Mouse (Mus musculus) lung, embryonic 14.5 days (tissue): Measurements from ENCODE around the gene Zc2hc1c. TPM values are rescaled to one million over a fixed set of nuclear protein-coding genes. Genes with fewer than 3 reads are reported as not detected.

Experiments
- ATAC-seq: fragments of 200-750 bp; cut with Nextera tagmentation; 2 replicates; pipeline ENCODE4 v1.8.0; 2017; ENCODE audit warnings: mild to moderate bottlenecking, moderate TSS enrichment, moderate library complexity; ENCODE audit not compliant: insufficient read depth
- DNase-seq: peaks from one replicate; pipeline ENCODE4 v3.0.0-alpha.2; 2015
- H3K27ac ChIP-seq: fragments of 300-500 bp; sonication (generic); 2 replicates; pipeline ENCODE4 v1.5.1; 2014; ENCODE audit warnings: low read depth, mild to moderate bottlenecking, moderate library complexity
- H3K27me3 ChIP-seq: fragments of 300-500 bp; sonication (generic); 2 replicates; pipeline ENCODE4 v1.6.1; 2014; ENCODE audit warnings: low read length, control low read depth; ENCODE audit not compliant: insufficient read depth
- H3K36me3 ChIP-seq: fragments of 300-500 bp; sonication (generic); 2 replicates; pipeline ENCODE4 v1.6.1; 2014; ENCODE audit warnings: control low read depth; ENCODE audit not compliant: insufficient read depth
- H3K4me1 ChIP-seq: fragments of 300-500 bp; sonication (generic); 2 replicates; pipeline ENCODE4 v1.6.1; 2014; ENCODE audit warnings: antibody characterized with exemption, control low read depth; ENCODE audit not compliant: insufficient read depth
- H3K4me2 ChIP-seq: fragments of 300-500 bp; sonication (generic); 2 replicates; pipeline ENCODE4 v1.6.1; 2014; ENCODE audit warnings: mild to moderate bottlenecking
- H3K4me3 ChIP-seq: fragments of 300-500 bp; sonication (generic); 2 replicates; pipeline ENCODE4 v1.5.1; 2014; ENCODE audit warnings: low read depth, low read length
- H3K9ac ChIP-seq: fragments of 300-500 bp; sonication (generic); 2 replicates; pipeline ENCODE4 v1.6.1; 2014
- H3K9me3 ChIP-seq: fragments of 300-500 bp; sonication (generic); 2 replicates; pipeline ENCODE4 v1.6.1; 2016; ENCODE audit warnings: low read depth, low read length, control low read depth
- CTCF ChIP-seq: IDR thresholded peaks from 2 replicates; pipeline ENCODE4 v1.5.1; 2016; ENCODE audit warnings: antibody characterized with exemption, low read depth
- WGBS: fragments of 180-500 bp; shearing (Covaris S2); extraction: QIAGEN DNeasy Blood & Tissue Kit; methylation state at CpG from one replicate; pipeline ENCODE4 v1.1.7; 2014; 5-methylcytosine and 5-hydroxymethylcytosine counted together
- microRNA-seq: library from miRNA; unstranded; fragments of <30 nt; microRNA quantifications from one replicate; pipeline ENCODE4, GENCODE M21; 2016; ENCODE audit warnings: borderline number of aligned reads
- polyA plus RNA-seq: library from polyadenylated mRNA; unstranded; fragments of >200 nt; fragmentation: Nextera tagmentation; extraction: Ambion mirVana; gene quantifications from 2 replicates; pipeline ENCODE4 v1.2.1, GENCODE M21; 2014

Gene Zc2hc1c
- polyA plus RNA-seq, 1 experiment from 2014 or later: 0.93 TPM

DNA sequence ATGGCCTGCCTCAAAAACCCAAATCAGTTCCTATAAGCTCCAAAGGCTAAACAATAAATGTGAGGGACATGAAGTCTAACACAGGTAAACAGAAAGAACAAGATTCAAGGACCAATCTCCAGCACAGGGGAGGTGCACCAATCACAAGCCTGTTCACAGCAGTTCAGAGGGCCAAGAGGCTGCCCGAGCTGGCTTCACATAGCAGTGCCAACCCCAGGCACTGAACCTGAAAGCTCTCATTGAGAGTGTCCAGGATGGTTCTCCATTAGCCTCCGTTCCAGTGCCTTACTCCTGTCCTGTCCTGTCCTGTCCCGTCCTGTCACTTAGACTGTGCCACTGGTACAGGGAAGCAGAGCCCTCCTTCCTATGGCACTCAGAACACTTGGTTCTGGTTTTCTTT is 58.8 kb downstream of the Zc2hc1c start:
- Histone ChIP-seq H3K27ac (no peak overlapping the region), H3K4me1 (no peaks in the 10 kb centered on the region), H3K9ac (no peak overlapping the region), H3K4me3 (no peak overlapping the region), H3K36me3 (peaks cover 53% of the 10 kb centered on the region), H3K9me3 (no peaks in the 10 kb centered on the region), H3K27me3 (no peaks in the 10 kb centered on the region), H3K4me2 (no peak overlapping the region)
- WGBS: 68% methylated on average over 3 of the region's 3 CpGs
- TF ChIP-seq CTCF: no peak
- ATAC-seq (no peak), DNase-seq (no peak)

DNA sequence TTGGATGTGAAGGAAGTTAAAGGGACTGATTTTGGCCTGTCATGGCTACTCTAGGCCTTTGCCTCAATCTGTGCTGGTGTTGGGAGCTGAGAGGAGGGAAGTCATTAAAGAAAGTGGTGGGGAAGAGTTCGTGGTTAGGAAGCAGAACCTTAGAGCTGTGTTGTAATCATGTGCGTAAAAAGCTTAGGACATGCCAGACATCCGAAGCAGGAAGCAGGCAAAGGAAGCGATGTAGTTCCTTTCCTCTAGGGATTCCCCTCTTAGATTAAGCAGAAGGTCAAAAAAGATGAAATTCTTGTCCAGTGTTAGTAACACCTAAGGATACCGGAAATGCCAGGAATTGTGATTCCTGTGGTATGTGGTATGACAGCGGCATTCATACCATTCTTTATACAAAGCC is 59.9 kb downstream of the Zc2hc1c start:
- peak; percentile 39 for DNase-seq
- H3K27ac ChIP-seq: no peak overlapping the region; the same call in 1 of the 2 replicates
- no peak for TF ChIP-seq CTCF
- no peaks in the 10 kb centered on the region for H3K9me3 ChIP-seq
- ATAC-seq: no peak
- H3K4me3 ChIP-seq: no peak overlapping the region
- H3K4me2 ChIP-seq: no peak overlapping the region
- H3K27me3 ChIP-seq: no peaks in the 10 kb centered on the region
- 80% methylated on average over 6 of the region's 6 CpGs for WGBS
- H3K4me1 ChIP-seq: no peaks in the 10 kb centered on the region
- no peak overlapping the region for H3K9ac ChIP-seq
- peaks cover 52% of the 10 kb centered on the region for H3K36me3 ChIP-seq

Small RNA genes lying within 50 kb of the gene (microRNA-seq; reads per million reads assigned to microRNA genes)
- not detected for gene Mir6938

Other genes starting within 250 kb of the Zc2hc1c start
- gene Prox2, start 177.8 kb upstream of the Zc2hc1c start, polyA plus RNA-seq: 3.1 and 4.6 TPM in 2 replicates
- gene Dlst, start 177.8 kb upstream of the Zc2hc1c start, polyA plus RNA-seq: 112 and 115 TPM in 2 replicates
- 0.91 and 1.0 TPM in 2 replicates for gene Rps6kl1, start 137.3 kb upstream of the Zc2hc1c start, polyA plus RNA-seq
- gene Pgf, start 110.8 kb upstream of the Zc2hc1c start, polyA plus RNA-seq: 10.9 and 14.6 TPM in 2 replicates
- gene Eif2b2, start 69.1 kb upstream of the Zc2hc1c start, polyA plus RNA-seq: 91.4 and 99.9 TPM in 2 replicates
- 8.8 and 10.2 TPM in 2 replicates for gene Mlh3, start 18.0 kb upstream of the Zc2hc1c start, polyA plus RNA-seq
- 37.6 and 42.7 TPM in 2 replicates for gene Acyp1, start 153 bp upstream of the Zc2hc1c start, polyA plus RNA-seq
- 17.2 and 18.2 TPM in 2 replicates for gene Nek9, start 50.8 kb downstream of the Zc2hc1c start, polyA plus RNA-seq
- gene Tmed10, start 86.3 kb downstream of the Zc2hc1c start, polyA plus RNA-seq: 333 and 344 TPM in 2 replicates
- 3.7 and 3.8 TPM in 2 replicates for gene Fos, start 185.3 kb downstream of the Zc2hc1c start, polyA plus RNA-seq